Mouse (Mus musculus) right cerebral cortex, postnatal 4 days (tissue): Measurements from ENCODE around the gene Tmcc1.

Experiments
- DNase-seq: peaks from one replicate; pipeline ENCODE4 v3.0.0-alpha.2; 2022

Tmcc1 gene

GRCm38 (mm10) chr6:115991108-115991880, 202.0 kb downstream of the Tmcc1 start:
- no peak for DNase-seq

- no peak for DNase-seq
Observed at GRCm38 (mm10) chr6:115990479-115990878, 202.8 kb downstream of the Tmcc1 start.

GRCm38 (mm10) chr6:115990056-115990455, 203.2 kb downstream of the Tmcc1 start:
- DNase-seq, result no peak

GRCm38 (mm10) chr6:115989607-115990006, 203.7 kb downstream of the Tmcc1 start:
- no peak for DNase-seq

- no peak for DNase-seq
Observed at GRCm38 (mm10) chr6:115989032-115989431, 204.3 kb downstream of the Tmcc1 start.

GRCm38 (mm10) chr6:115987096-115987747, 206.1 kb downstream of the Tmcc1 start:
- DNase-seq, result no peak

- no peak for DNase-seq
Observed at GRCm38 (mm10) chr6:115986472-115987095, 206.7 kb downstream of the Tmcc1 start.

- DNase-seq, result no peak
Observed at GRCm38 (mm10) chr6:115985622-115986021, 207.7 kb downstream of the Tmcc1 start.

GRCm38 (mm10) chr6:115984580-115984979, 208.7 kb downstream of the Tmcc1 start:
- no peak for DNase-seq

- DNase-seq, result no peak
Observed at GRCm38 (mm10) chr6:115983306-115984038, 209.8 kb downstream of the Tmcc1 start.

GRCm38 (mm10) chr6:115982889-115983288, 210.4 kb downstream of the Tmcc1 start:
- no peak for DNase-seq

GRCm38 (mm10) chr6:115978596-115978995, 214.7 kb downstream of the Tmcc1 start:
- DNase-seq, result peak; percentile 46

GRCm38 (mm10) chr6:115977810-115978209, 215.5 kb downstream of the Tmcc1 start:
- DNase-seq, result no peak

GRCm38 (mm10) chr6:115975606-115976005, 217.7 kb downstream of the Tmcc1 start:
- DNase-seq, result no peak

GRCm38 (mm10) chr6:115973881-115974662, 219.2 kb downstream of the Tmcc1 start:
- peak; percentile 50 for DNase-seq

- DNase-seq, result no peak
Observed at GRCm38 (mm10) chr6:115973139-115973875, 220.0 kb downstream of the Tmcc1 start.

- no peak for DNase-seq
Observed at GRCm38 (mm10) chr6:115972083-115972764, 221.1 kb downstream of the Tmcc1 start.

GRCm38 (mm10) chr6:115971273-115972060, 221.8 kb downstream of the Tmcc1 start:
- no peak for DNase-seq

GRCm38 (mm10) chr6:115969952-115970351, 223.3 kb downstream of the Tmcc1 start:
- DNase-seq, result no peak

GRCm38 (mm10) chr6:115969103-115969502, 224.2 kb downstream of the Tmcc1 start:
- DNase-seq, result no peak
